Mouse (Mus musculus): Measurements from ENCODE around the gene Fmnl2. TPM values are rescaled to one million over a fixed set of nuclear protein-coding genes. Genes with fewer than 3 reads are reported as not detected.

Fmnl2 gene
- total and polyA plus RNA-seq, 3 experiments: 0.42 to 2.8 (median 2.1) TPM

- DNase-seq (ENCODE audit: extremely low read depth): no peak
- dilution Hi-C loops (cut with MboI; ENCODE audit: extremely low pct_ligation_motif_present, extremely low pct_unique_long_range_greater_than_20kb, low sequenced_read_pairs) (no loop called here), in situ Hi-C loops (cut with MboI; ENCODE audit: low pct_ligation_motif_present, low pct_unique_long_range_greater_than_20kb, low sequenced_read_pairs) (no loop called here)
- H3K4me2 ChIP-seq (ENCODE audit: insufficient read depth, low read depth, poor library complexity, severe bottlenecking): no peak overlapping the region
- H3K79me2 ChIP-seq (replicated peaks; ENCODE audit: control insufficient read depth, extremely low read depth, insufficient read depth, poor library complexity, severe bottlenecking): no peaks in the 10 kb centered on the region
- peaks cover 0 to 15% of the 10 kb centered on the region in 2 experiments; a peak in 2 of 4 replicates for H3K4me1 ChIP-seq (ENCODE audit: control insufficient read depth in 1 of 2, insufficient read depth in 2 of 2)
- no peak overlapping the region for H3K9ac ChIP-seq (ENCODE audit: insufficient read depth, low read depth)
- H3K4me3 ChIP-seq (replicated peaks in 1 of 3; ENCODE audit: low read depth in 2 of 3, low read length in 2 of 3, poor library complexity in 1 of 3): no peak overlapping the region
- no peaks in the 10 kb centered on the region for H3K27me3 ChIP-seq (replicated peaks)
- H3K36me3 ChIP-seq (replicated peaks in 1 of 2; ENCODE audit: control insufficient read depth in 1 of 2, insufficient read depth in 1 of 2, low read length in 1 of 2): no peaks in the 10 kb centered on the region
- TF ChIP-seq ETS1 (conservative IDR thresholded peaks at IDR 0.05; ENCODE audit: low read depth, low read length): no peak
- TF ChIP-seq E2F4 (IDR thresholded peaks at IDR 0.05; ENCODE audit: insufficient replicate concordance, low read depth, low read length): no peak
- TF ChIP-seq PAX5 (IDR thresholded peaks at IDR 0.05; ENCODE audit: low read length): no peak
- TF ChIP-seq RAD21 (IDR thresholded peaks at IDR 0.05; ENCODE audit: low read depth, low read length): no peak
- TF ChIP-seq SIN3A (IDR thresholded peaks at IDR 0.05; ENCODE audit: low read length): no peak
- TF ChIP-seq ZNF384 (IDR thresholded peaks at IDR 0.05; ENCODE audit: low read depth, low read length): no peak
- TF ChIP-seq USF2 (conservative IDR thresholded peaks at IDR 0.05; ENCODE audit: low read depth, low read length): no peak
- TF ChIP-seq POLR2AphosphoS2 (IDR thresholded peaks at IDR 0.05; ENCODE audit: low read depth, low read length): no peak
- no peak for TF ChIP-seq ZC3H11A (IDR thresholded peaks at IDR 0.05; ENCODE audit: low read depth, low read length)
- TF ChIP-seq ZMIZ1 (IDR thresholded peaks at IDR 0.05; ENCODE audit: low read depth, low read length): no peak
- TF ChIP-seq MAFK (IDR thresholded peaks at IDR 0.05; ENCODE audit: insufficient replicate concordance, low read length): no peak
- TF ChIP-seq MEF2A (IDR thresholded peaks at IDR 0.05; ENCODE audit: borderline replicate concordance, low read depth, low read length): no peak
- TF ChIP-seq NELFE (IDR thresholded peaks at IDR 0.05; ENCODE audit: low read depth, low read length): no peak
- TF ChIP-seq JUND (conservative IDR thresholded peaks at IDR 0.05; ENCODE audit: low read depth, low read length): no peak
- no peak for TF ChIP-seq TCF12 (IDR thresholded peaks at IDR 0.05; ENCODE audit: low read depth, low read length)
- no peak for TF ChIP-seq KAT2A (IDR thresholded peaks at IDR 0.05; ENCODE audit: insufficient replicate concordance, low read length)
- no peak for TF ChIP-seq ZKSCAN1 (IDR thresholded peaks at IDR 0.05; ENCODE audit: borderline replicate concordance, low read depth, low read length)
- TF ChIP-seq UBTF (IDR thresholded peaks at IDR 0.05; ENCODE audit: low read depth, low read length): no peak
- TF ChIP-seq POLR2A (IDR thresholded peaks at IDR 0.05; ENCODE audit: low read depth, low read length): no peak
- H3K27ac ChIP-seq (ENCODE audit: insufficient read depth, low read depth): no peak overlapping the region
- no peaks in the 10 kb centered on the region for H3K9me3 ChIP-seq (replicated peaks; ENCODE audit: low read length)
These were observed 103.0 kb downstream of the Fmnl2 start for GRCm38 (mm10) chr2:52960697-52961096.

DNA sequence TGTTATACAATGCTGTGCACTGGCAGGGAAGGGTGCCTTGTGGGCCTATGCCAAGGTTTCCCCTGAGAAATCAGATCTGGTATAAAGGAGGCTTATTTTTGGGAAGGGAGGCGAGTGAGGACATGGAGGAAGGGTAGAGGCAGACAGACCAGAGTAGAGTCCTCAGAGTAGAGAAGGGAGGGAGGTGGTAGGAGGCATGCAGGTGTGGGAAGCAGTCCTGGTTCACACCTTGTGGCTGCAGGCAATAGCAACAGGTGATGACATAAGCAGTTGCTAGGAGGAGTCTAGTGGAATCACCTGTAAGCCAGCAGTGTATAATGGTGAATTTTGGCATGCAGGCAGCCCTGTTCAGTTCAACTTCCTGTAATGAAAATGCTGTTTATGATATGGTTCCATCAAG, 105.8 kb downstream of the Fmnl2 start:
- in situ Hi-C loops (cut with MboI; ENCODE audit: low pct_ligation_motif_present, low pct_unique_long_range_greater_than_20kb, low sequenced_read_pairs): no loop called here
- H3K27ac ChIP-seq (ENCODE audit: insufficient read depth, low read depth): no peak overlapping the region
- no peaks in the 10 kb centered on the region for H3K36me3 ChIP-seq (replicated peaks in 1 of 2; ENCODE audit: control insufficient read depth in 1 of 2, insufficient read depth in 1 of 2, low read length in 1 of 2)
- no peaks in the 10 kb centered on the region for H3K27me3 ChIP-seq (replicated peaks)
- no peak for TF ChIP-seq TCF12 (IDR thresholded peaks at IDR 0.05; ENCODE audit: low read depth, low read length)
- no peak for TF ChIP-seq POLR2A (IDR thresholded peaks at IDR 0.05; ENCODE audit: low read depth, low read length)
- TF ChIP-seq PAX5 (IDR thresholded peaks at IDR 0.05; ENCODE audit: low read length): no peak
- no peak for TF ChIP-seq MXI1 (IDR thresholded peaks at IDR 0.05; ENCODE audit: low read depth, low read length)
- TF ChIP-seq ZMIZ1 (IDR thresholded peaks at IDR 0.05; ENCODE audit: low read depth, low read length): no peak
- no peak for TF ChIP-seq MAX (IDR thresholded peaks at IDR 0.05; ENCODE audit: low read length)
- TF ChIP-seq TBP (conservative IDR thresholded peaks at IDR 0.05; ENCODE audit: low read depth, low read length): no peak
- TF ChIP-seq UBTF (IDR thresholded peaks at IDR 0.05; ENCODE audit: low read depth, low read length): no peak
- no peak for TF ChIP-seq GABPA (IDR thresholded peaks at IDR 0.05; ENCODE audit: insufficient replicate concordance, low read depth, low read length)
- no peaks in the 10 kb centered on the region for H3K9me3 ChIP-seq (replicated peaks; ENCODE audit: low read length)
- peaks cover 14 to 32% of the 10 kb centered on the region in 2 experiments for H3K4me1 ChIP-seq (ENCODE audit: control insufficient read depth in 1 of 2, insufficient read depth in 2 of 2)
- H3K4me3 ChIP-seq (replicated peaks in 1 of 3; ENCODE audit: low read depth in 2 of 3, low read length in 2 of 3, poor library complexity in 1 of 3): no peak overlapping the region
- no peak overlapping the region for H3K4me2 ChIP-seq (ENCODE audit: insufficient read depth, low read depth, poor library complexity, severe bottlenecking)
- H3K79me2 ChIP-seq (replicated peaks; ENCODE audit: control insufficient read depth, extremely low read depth, insufficient read depth, poor library complexity, severe bottlenecking): no peaks in the 10 kb centered on the region
- DNase-seq (ENCODE audit: extremely low read depth): no peak
- H3K9ac ChIP-seq (ENCODE audit: insufficient read depth, low read depth): no peak overlapping the region
- dilution Hi-C loops (cut with MboI; ENCODE audit: extremely low pct_ligation_motif_present, extremely low pct_unique_long_range_greater_than_20kb, low sequenced_read_pairs): no loop called here

All from CH12.LX (cell line).